Mouse (Mus musculus) c-Kit-positive CD71-positive TER-119-negative erythroid progenitor cells, embryonic 14.5 days (primary cell): Measurements from ENCODE around the gene Sys1.
A peak's percentile ranks its signal among the peaks of the same experiment; 100 is the strongest.

ENCODE experiments used
- DNase-seq: peaks from one replicate; pipeline ENCODE4 v3.0.0-alpha.2; 2013; ENCODE audit warnings: low read depth

Gene Sys1

DNA sequence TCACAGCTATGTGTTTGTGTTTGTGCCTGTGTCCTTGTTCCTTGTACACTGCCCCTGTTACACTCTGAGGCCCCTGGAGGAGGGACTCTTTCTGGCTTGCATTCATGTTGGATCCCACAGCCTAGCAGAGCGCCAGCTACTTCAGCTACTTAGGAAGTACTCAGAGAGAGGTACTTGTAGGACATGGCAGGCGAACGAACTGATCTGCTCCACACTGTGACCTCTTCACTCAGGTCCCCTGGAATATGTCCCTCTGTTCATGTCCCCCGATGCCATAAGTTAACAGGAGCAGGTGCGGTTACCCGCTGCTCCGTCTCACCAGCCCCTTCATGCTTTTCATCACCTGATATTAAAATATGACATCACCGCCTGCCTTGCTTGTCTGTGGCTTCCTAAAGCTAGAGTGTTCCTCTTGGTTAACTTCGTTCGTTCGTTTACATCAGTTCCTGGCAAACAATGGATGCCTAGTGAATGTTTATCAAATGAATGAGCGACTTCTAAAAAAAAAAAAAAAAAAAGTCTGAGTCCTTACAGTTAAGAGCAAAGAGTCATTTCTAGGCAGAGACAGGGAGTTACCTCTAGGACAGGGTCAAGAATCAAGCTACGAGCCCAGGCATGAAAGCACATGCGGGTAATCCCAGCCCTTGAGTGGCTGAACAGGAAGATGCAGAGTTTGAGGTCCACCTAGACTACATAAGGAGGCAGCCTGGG, 3.6 kb upstream of the Sys1 start:
- no peak for DNase-seq

DNA sequence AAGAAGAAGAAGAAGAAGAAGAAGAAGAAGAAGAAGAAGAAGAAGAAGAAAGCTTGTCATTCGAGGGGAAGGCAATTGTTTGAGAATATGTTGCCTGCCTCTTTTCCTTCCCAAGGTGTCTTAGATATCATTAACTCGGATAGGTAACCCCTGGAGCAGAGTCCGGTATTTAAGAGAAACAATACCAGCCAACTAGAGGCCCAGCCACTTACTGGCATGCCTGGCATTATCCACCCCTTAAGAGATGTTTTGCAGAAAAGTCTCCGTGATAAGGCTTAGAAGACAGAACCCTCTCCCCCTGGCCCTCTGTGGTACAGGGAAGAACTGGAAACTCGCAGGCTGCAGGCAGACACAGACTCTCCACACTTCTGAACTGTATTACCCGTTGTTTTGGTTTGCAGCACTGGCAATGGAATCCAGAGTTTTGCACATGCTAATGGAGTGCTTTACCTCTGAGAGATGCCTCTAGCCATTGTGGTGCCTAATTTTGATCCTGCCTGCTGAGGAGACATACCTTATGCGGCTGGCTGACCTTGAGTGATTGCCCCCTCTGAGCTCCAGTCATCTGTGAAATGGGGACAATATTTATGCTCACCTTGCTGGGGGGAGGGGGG, 2.8 kb upstream of the Sys1 start:
- no peak for DNase-seq

DNA sequence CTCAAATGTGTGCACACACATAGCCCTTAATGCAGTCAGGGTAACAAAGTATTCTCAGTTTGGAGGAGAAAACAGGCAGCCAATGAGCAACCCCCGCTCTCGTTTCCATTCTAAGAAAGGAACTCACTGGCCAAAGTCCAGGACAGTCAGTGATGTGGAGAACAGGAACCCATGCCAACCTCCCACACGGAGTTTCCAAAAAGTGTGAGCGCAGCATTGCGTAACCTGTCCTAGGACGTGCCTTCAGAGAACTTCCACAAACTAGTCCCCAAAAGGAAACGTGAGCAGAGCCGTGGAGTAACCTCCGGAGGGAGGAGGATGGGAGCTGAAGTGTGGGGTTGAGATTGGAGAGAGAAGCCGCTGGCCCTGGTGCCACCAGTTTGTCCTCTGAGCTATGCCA, 1.9 kb upstream of the Sys1 start:
- DNase-seq: no peak

DNA sequence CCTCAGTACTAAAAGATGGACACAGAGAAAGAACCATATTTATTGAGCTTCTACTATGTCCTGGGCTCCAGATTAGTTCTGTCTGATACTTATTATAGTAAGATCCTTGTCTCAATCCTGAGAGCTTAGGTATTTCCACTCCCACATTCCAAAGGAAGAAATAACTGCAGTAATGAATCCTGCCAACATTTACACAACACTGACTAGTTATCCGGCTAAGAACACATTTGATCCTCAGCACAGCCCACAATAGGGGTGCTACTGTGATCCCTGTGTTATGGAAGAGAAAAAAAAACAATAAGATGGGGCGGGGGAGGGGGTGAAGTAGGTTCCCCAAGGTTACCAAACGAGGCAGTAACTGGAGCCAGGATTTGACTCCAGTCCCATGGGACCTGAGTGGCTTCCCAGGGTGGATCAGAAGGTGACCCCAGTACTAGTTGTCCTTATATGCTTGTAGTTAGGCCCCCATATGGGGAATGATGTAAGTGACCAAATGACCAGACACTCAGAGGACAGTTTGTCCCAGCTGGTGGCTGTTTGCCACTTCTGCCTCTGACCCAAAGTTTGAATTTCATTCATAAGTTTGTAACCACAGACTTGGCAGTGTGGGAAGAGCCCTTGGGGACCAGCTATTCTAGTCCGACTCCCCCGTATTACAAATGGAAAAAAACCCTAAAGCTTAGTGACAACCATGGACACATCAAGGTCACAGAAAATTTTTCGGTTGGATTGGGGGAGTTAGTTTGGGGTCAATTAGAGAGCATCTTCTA, 1.2 kb upstream of the Sys1 start:
- DNase-seq: no peak

DNA sequence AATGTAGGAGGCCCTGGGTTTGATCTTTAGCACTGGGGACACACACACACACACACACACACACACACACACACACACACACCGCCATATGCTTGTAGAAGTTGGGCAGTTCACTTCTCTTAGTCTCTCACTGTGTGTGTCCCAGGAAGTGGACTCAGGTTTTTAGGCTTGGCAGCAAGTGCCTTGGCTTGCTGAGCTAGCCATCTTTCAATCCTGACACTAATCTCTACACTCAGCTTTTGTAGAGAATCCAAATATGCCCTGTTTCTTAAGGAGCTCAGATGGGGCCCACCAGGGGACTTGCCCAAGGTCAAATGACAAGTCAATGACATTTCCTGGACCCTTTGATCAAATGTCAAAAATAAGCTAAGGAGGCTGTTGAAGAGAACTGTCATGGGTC, 351 bp upstream of the Sys1 start:
- no peak for DNase-seq

DNA sequence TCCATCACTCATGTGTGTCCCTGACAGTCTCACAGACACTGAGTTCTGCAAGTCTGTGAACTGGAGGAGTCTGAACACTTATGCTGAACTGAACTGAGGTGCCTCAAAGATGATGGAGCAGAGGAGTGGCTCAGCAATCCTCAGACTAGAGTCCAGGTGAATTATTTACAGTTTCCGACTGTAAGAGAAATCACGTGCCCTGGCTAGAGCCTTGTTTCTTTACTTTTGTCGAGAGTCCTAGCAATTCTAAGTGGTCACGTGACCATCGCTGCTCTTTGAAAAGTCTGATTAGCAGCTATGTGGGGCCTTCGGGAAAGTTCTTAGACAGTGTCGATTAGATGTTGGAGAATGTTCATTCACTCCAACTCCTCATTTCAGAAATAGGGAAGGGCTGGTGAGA, 1.2 kb downstream of the Sys1 start:
- no peak for DNase-seq

DNA sequence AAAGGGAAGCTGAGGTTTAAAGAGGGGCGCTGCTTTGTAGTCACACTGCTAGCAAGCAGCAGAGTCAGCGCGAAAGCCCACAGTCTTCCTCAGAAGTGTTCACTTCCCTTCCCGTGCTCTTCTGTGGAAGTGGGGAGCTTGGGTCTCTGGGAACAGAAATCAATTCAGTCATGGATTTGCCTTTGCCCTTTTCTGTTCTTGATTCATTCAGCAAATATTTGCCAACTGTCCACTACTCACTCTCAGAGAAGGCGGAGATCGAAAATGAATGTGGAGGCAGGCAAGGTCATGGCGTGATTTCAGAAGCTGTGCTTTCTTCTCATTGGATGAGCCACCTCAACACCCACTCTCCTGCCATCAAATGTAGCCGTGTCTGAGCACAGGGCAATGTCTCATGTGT, 1.8 kb downstream of the Sys1 start:
- no peak for DNase-seq

DNA sequence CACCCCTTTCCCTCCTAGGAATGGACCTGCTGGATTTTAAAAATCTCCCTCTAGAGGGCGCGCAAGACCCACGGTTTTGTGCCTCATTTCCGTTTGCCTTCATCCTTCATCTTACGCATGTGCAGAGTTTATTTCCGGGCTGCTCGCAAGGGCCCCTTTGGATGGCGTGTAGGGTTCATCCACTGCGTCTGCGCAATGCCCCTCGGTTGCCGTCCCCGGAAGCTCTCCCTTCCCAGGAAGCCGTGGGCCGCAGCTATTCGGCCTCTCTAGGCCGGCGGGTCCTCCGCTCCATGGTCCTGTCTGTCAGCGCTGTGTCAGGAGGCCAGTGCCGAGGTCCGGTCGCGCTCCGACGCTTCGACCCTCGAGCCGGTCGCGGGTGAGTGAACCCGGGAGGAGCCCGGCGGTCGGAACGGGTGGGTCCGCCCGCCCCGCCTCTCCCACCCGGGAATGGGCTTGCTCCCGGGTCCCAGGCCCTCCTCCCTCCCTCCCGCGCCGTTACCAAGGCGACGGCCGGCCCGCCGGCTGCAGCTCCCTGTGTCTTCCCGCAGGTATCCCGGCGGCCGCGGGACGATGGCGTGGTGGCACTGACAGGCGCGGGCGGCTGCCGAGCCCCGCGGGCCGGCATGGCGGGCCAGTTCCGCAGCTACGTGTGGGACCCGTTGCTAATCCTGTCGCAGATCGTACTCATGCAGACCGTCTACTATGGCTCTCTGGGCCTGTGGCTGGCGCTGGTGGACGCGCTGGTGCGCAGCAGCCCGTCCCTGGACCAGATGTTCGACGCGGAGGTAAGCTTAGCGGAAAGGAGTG, 4.2 kb downstream of the Sys1 start, which contains the start of gene Gm20458:
Gene Gm20458 (plus strand): TSS at position 223 of the 807 bp plus-strand sequence.
- DNase-seq: peak; percentile 94

DNA sequence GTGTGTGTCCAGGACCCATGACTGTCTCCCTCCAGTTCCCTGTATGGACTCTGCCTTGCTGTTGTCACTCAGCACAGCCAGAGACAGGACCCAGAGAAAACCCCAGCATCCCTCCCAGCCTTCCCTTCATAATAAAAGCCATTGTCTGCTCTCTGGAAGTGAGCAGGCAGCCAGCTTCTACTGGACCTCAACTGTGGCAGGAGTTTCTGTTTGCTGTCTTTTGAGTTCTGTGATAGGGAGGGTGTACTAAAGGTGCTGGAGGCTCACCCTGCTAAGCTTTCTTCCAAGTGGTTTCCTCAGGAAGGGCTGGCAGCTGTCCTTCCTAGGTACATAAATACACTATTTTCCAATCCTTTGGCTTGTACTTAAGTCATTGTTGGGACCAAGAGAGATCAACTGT, 8.4 kb downstream of the Sys1 start:
- DNase-seq: no peak

DNA sequence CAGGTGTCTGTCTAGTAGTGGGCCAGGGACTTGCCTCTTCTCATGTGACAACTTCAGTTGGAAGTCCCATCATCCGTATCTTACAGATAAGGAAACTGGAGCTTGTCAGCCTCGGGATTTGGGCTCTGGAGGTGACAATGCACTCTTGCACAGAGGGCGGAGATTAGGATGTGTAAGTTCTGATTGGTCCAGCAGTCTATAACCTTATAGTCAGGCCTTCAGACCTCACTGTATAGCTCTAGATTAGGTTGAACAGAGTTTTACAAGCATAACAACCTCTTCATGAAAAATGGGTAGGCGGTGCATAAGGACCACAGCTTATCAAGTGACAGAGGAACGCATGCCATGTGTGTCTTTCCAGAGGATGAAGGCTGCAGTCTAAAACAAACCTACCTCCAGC, 10.0 kb downstream of the Sys1 start:
- DNase-seq: peak; percentile 49

DNA sequence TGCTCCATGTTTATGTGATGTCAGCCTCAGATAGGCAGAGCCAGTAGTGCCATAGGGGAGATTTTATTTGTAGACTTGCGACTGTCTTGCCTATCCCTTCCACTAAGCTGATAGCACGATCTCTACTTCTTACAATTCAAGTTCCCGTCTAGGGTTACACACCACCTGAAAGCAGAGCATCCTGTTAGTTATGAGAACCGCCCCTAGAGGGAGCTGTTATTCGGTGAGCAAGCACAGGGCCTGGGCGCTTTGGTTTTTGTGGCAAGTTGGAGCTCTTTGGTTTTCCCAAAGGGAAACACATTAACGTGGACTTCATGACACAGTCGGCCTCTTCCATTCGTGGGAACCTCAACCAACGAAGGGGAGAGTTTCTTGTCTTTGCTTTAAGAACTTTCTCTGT, 13.5 kb downstream of the Sys1 start:
- peak; percentile 57 for DNase-seq

DNA sequence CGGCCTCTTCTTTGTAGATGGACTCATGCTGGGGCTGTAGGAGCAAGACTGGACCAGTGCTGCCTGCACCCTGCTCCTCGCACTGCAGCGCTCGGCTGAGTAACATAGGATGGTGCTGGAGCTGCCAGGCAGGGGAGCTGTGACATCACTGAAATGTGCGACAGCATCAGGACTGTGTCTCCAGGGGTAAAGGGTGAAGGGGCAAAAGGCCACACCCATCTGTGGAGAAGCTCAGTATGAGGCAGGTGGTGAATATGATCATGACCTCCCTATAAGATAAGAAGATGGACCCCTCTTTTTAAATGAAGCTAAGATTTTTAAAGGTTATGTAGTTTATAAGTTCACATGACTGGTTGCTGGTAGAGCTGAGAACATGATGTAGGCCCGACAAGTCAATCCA, 16.9 kb downstream of the Sys1 start, which contains the start of gene Trp53tg5:
Gene Trp53tg5 (minus strand): TSS at position 101 of the 400 bp plus-strand sequence.
- DNase-seq: no peak

DNA sequence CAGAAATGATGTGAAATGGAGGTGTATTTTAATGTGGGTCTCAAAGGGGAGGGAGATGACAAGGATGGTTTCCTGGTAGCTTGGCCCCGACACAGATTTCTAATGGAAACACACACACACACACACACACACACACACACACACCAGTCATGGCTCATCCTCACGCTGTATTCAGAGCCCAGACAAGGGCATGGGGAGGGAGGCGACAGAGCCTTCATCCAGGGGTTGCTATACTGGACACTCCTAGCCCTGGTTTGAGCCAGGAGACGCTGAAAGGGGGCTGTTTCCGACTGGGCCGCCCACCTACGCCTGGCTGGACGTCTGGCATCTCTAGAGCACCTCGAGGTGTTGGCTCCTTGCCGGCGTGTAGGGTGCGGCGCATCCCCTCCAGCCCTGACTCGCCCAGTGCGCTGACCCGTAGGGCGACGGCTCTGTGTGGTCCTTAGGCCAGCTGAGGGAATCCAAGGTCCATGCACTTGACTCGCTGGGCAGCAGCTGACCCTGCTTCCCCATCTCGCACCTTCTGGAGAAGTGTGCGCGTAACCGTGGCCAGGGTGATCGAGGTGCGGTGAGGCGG, 29.0 kb downstream of the Sys1 start, which contains the start of gene Dbndd2:
Gene Dbndd2 (plus strand): TSS at position 426 of the 577 bp plus-strand sequence.
- DNase-seq: no peak

DNA sequence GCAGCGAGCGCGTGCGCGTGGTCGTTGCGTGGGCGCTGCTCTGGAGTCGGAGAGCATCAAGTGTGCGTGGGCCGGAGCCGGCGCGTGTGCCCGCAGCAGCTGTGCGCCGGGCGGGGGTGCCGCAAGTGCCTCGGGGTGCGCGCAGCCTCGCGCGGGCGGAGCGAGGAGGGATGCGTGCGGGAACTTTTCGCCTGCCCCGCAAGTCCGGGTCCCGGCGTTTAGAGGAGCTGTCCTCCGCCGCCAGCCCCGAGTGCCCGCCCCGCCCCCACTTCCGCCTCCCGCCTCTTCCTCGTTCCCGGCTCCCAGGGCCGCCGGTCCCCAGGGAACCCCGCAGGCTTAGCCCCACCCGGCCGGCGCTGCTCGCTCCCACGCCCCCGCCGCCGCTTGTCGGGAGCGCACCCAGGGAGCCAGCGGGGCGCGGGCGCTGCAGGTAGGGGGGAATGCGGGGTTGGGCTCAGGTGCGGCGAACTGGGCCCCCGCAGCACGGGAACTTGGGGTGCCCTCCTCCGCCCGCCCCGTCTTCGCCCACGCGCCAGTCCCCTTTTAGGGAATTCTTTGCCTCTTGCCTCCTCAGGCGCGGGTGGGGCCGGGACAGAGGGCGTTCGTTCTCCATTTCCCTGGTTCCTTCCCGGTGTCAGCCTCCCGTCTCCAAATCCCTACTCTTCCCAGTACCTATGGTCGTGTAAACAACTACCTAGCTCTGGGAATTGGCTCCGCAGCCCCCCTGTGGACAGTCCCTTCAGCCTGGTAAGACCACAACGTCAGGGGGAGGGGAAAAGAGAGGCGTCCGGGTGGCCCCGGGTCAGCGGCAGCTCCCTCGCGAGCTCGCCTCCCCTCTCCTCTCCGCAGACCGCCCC, 29.7 kb downstream of the Sys1 start:
- DNase-seq: no peak

DNA sequence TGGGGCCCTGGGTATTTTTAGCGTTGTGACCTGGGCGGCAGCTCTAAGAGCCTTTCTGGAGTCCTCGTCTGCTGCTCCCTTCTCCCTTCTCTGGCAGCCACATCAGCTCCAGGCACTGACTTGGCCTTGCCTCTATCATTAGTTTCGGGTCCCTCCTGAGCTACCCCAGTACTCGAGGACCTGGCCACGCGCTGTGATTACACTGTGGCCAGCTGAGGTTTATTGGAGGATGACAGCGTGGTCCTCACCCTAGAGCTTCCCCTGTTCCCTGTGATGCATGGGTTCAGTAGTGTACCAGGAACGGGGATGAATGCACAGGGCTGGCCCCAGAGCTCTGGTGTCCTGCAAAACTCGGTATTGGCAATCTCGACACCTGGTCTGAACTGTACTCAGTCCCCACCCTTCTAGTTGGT, 30.4 kb downstream of the Sys1 start:
- DNase-seq: no peak

DNA sequence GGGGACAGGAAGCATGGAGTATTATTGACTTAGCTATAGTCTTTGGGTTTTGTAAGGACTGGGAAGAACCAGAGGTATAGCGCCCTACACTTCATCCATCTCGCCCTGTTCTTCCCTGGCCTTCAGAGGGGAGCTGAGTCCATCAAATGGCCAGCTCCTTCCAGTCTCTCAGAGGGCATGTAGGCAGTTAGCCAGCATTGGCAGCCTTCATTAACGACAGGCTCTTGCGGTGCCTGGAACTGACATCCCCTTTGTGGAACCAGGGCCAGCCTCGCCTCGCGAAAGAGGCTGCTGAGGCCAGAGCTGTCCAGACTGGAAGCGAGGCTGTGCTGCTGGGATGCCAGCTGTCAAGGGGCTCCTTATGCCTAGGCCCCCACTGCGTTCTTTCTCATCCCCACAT, 31.0 kb downstream of the Sys1 start:
- no peak for DNase-seq

DNA sequence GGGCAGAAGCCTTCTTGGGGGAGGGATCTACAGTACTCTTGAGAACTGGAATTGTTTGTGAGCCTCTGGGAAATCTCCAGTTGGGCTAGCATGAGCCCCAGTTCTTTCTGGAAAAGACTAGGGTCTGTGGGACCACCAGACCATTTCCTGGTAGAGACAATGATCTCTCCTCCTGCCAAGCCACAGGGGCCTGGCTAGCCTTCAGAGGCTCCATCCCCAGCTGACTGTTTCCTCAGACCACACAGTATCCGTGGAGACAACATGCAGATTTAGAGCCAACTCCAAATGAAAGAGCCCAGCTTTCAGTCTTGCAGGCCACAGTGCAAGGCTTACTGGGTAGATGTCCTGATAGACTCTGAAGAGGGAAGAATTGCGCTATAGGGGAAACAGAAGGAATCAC, 37.4 kb downstream of the Sys1 start:
- DNase-seq: no peak

DNA sequence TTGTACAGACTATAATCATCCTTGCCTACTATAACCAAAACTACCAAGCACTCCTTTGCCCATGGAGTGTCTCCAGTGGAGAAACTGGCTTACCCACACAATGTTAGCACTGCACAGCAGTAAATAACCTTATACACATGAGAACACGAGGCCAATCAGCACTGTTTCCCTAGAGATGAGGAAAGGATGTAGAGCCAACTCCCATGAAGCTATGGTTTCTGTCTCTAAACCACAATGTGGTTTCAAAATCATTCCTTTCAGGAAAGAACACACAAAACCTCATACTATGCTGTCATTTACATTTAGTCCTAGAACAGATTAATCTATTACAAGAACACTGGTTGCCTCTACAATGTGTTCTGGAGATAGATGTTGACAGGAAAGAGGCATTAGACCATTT, 39.6 kb downstream of the Sys1 start:
- no peak for DNase-seq

DNA sequence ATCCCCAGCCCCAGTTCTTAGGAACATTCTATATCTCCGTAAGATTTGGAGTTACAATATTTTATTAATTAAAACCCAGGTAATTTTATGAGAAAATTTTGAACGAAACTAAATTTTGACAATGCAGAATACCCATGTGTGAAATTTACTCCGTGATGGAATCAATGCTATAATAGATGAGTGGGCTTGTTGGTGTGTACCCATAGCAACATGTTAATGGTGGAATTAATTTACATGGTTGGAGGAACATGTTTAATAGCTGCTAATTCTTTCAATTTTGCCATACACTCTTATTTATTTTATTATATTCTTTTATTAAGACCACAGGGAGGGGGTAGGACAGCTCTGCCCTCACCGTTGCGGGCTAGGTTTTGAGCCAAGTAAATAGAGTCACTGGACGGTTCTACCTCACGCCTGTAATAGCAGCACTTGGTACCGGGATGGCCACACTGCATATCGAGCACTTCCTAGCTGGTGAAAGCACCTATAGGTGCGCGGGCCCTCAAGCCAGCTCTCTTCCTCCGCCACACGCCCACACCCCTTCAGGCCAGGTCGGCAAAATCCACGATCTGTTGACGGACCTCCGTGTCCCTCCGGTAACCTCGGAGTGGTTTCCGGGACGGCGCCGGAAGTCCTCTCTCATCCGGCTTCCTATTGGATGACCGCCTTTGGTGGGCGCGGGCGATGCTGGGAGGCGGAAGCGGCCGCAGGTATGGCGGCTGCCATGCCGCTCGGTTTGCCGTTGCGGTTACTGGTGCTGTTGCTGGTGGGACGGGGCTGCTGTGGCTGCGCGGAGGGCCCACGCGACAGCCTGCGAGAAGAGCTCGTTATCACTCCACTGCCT, 40.3 kb downstream of the Sys1 start, which contains the start of gene Pigt:
Gene Pigt (plus strand): TSS at position 674 of the 844 bp plus-strand sequence.
- DNase-seq: peak; percentile 76
